Mouse (Mus musculus) leukemia stem cell, adult 10-12 weeks (primary cell): Measurements from ENCODE around the gene Tmcc1. TPM values are rescaled to one million over a fixed set of nuclear protein-coding genes. Genes with fewer than 3 reads are reported as not detected.

ENCODE experiments used
- polyA plus RNA-seq: library from polyadenylated mRNA; stranded (reverse); fragments of >175 nt; gene quantifications from 2 replicates; pipeline ENCODE4 v1.2.3, GENCODE M21; 2012; ENCODE audit warnings: low replicate concordance

Tmcc1 gene
- polyA plus RNA-seq: 1.5 and 1.7 TPM in 2 replicates

DNA sequence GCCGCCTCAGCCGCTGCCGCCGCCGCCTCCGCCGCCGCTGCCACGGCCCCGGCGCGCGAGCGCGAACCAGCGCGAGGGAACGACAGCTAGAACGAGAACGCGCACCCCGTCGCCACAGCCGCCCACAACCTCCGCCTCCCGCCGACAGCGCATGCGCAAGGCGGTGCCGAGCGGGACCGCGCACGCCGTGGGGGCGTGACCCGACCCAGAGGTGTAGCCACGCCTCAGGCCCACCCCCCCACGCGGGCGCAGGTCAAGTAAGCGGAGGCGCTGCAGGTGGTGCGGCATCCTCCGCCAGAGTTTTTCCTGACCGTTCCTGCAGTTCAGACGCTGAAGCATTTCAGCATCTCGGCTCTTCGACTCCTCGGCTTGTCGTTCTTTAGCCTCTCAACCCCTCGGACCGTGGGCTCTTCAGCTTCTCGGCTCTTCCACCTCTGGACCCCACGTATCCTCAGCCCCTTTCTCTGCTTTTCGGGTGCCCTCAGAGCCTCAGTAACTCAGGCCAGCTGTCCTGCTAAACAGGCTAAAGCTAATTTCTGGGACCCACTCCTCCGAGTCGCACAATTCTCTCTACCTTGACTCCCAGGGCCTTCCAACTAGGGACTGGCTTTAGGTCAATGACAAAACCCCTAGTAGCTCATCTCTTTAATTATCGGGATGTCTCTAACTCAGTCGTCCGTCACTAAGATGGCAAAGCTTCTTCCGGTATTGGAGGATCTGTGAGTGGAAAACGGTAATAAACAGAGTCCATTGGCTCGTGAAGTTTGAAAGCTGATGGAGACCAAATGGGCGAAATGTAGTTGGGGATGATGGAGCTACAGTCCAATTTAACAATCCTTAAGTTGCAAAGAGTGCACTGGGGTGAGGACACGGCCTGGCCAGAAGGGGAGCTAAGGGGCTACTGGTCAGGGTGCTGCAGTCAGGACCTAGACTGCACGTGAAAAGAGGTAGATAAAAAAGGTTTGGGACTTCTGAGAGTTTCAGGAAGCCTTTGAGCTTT, at the start of gene Tmcc1:
TSS of gene Tmcc1 (minus strand) at position 93 of the 1,000 bp plus-strand sequence.

DNA sequence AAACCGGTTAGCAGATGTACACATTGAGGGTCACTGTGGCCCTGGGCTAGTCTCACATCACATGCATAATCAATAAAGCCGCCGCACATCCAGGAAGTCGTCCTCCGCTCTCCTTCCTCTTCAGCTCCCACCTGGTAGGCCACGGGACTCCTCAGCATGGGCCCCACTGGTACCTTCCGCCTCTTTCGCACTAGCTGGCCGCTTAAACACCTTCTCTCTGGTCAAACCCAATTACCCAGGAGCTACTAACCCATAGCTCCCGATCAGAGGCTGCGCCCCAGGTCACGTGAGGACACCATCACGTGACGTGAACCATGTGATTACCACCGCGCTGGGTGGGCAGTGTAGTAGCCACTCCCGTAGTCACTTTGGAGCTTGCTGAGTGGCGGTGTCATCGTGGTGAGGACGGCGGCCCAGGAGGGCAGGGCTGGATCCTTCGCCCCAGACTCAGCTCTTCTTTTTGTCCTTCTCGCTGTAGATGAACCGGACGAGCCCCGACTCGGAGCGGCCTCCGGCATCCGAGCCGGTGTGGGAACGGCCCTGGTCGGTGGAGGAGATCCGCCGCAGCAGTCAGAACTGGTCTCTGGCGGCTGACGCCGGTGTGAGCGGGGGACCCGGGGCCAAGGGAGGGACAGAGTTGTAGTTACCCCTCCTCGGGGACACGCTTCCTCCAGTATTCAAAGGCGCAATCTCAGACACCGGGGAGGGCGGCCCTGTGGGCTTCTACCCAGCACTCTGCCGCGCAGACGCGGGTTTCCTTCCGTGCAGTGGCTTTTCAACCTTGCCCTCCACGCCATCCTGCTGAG, 14.6 kb upstream of the Tmcc1 start, which contains the start of gene Washc2:
TSS of gene Washc2 (plus strand) at position 310 of the 806 bp plus-strand sequence.

DNA sequence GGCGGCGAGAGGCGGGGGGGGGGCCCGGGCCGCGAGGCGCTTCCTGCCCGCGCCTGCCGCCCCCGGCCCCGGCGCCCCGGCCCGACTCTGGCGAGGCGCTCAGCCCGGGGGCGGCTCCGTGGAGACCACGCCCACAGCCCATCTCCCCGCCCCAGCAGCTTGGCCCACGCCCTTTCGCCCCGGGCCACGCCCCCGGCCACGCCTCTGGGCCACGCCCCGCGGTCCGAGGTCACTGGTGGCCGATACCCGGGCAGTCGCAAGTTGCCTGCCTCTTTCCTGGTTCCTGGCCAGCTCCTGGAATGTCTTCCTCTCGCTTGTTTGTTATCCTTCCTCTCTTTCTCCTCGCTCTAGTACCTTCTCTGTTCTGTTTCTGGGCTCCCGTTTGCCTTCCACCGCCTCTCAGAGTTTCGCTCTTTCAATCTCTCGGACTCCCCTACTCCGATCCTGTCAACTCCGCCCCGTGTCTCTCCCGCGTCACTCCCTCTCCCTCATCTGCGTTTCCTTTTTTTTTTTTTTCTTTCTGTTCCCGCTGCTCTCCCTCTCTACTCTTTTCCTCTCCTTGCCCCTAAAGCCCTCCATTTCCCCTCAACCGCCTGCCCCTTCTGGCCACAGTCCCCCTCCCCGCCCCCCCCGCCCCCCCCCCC, 198.3 kb downstream of the Tmcc1 start, which contains the start of gene Plxnd1:
TSS of gene Plxnd1 (minus strand) at position 129 of the 644 bp plus-strand sequence.

Other genes with a start within 250 kb of the Tmcc1 start
- not detected in 2 replicates for gene H1foo, start 248.5 kb downstream of the Tmcc1 start, polyA plus RNA-seq
- gene Plxnd1, start 198.5 kb downstream of the Tmcc1 start, polyA plus RNA-seq: 9.5 and 11.0 TPM in 2 replicates
- 4.4 and 17.1 TPM in 2 replicates for gene Washc2, start 14.6 kb upstream of the Tmcc1 start, polyA plus RNA-seq
- gene Zfand4, start 70.7 kb upstream of the Tmcc1 start, polyA plus RNA-seq: 0.21 and 0.56 TPM in 2 replicates
- 16.4 and 24.4 TPM in 2 replicates for gene March8, start 144.5 kb upstream of the Tmcc1 start, polyA plus RNA-seq